Mouse (Mus musculus): ENCODE data around the gene Mrps35. TPM values are rescaled to one million over a fixed set of nuclear protein-coding genes. Genes with fewer than 3 reads are reported as not detected.

The Mrps35 gene
- polyA plus RNA-seq, 1 experiment: 7.7 TPM

GRCm38 (mm10) chr6:147017906-147018305 lies 24.7 kb upstream of the Mrps35 start:
- peaks cover 17% of the 10 kb centered on the region for H3K36me3 ChIP-seq (ENCODE audit: control insufficient read depth, insufficient read depth, low read length)
- no peak overlapping the region for H3K4me3 ChIP-seq (ENCODE audit: low read depth, low read length)
- H3K27me3 ChIP-seq (ENCODE audit: control insufficient read depth, insufficient read depth, low read length): no peaks in the 10 kb centered on the region
- H3K4me1 ChIP-seq (ENCODE audit: control insufficient read depth, insufficient read depth, insufficient read length, low read length): 0 out of 2 replicates have a peak, but pooled peaks cover 2% of the 10 kb centered on the region
- H3K27ac ChIP-seq (ENCODE audit: insufficient read depth, low read depth, low read length): no peak overlapping the region
- TF ChIP-seq CTCF (IDR thresholded peaks at IDR 0.05; ENCODE audit: extremely low read depth, insufficient read length, insufficient replicate concordance, low read depth, low read length) (no peak), POLR2A (IDR thresholded peaks at IDR 0.05; ENCODE audit: low read depth, low read length) (no peak)
- 80% methylated on average over 4 of the region's 4 CpGs for WGBS

GRCm38 (mm10) chr6:147018364-147018763 lies 24.2 kb upstream of the Mrps35 start:
- no peak overlapping the region for H3K27ac ChIP-seq (ENCODE audit: insufficient read depth, low read depth, low read length)
- H3K4me1 ChIP-seq (ENCODE audit: control insufficient read depth, insufficient read depth, insufficient read length, low read length): 0 out of 2 replicates have a peak, but pooled peaks cover 2% of the 10 kb centered on the region
- TF ChIP-seq CTCF (IDR thresholded peaks at IDR 0.05; ENCODE audit: extremely low read depth, insufficient read length, insufficient replicate concordance, low read depth, low read length) (no peak), POLR2A (IDR thresholded peaks at IDR 0.05; ENCODE audit: low read depth, low read length) (no peak)
- H3K36me3 ChIP-seq (ENCODE audit: control insufficient read depth, insufficient read depth, low read length): peaks cover 17% of the 10 kb centered on the region
- H3K27me3 ChIP-seq (ENCODE audit: control insufficient read depth, insufficient read depth, low read length): no peaks in the 10 kb centered on the region
- no peak overlapping the region for H3K4me3 ChIP-seq (ENCODE audit: low read depth, low read length)
- 92% methylated on average over 5 of the region's 5 CpGs for WGBS

- WGBS: 97% methylated on average over 5 of the region's 5 CpGs
- Histone ChIP-seq H3K27ac (ENCODE audit: insufficient read depth, low read depth, low read length) (no peak overlapping the region), H3K4me1 (ENCODE audit: control insufficient read depth, insufficient read depth, insufficient read length, low read length) (0 out of 2 replicates have a peak, but pooled peaks cover 2% of the 10 kb centered on the region), H3K27me3 (ENCODE audit: control insufficient read depth, insufficient read depth, low read length) (no peaks in the 10 kb centered on the region), H3K4me3 (ENCODE audit: low read depth, low read length) (no peak overlapping the region), H3K36me3 (ENCODE audit: control insufficient read depth, insufficient read depth, low read length) (peaks cover 19% of the 10 kb centered on the region)
- TF ChIP-seq POLR2A (IDR thresholded peaks at IDR 0.05; ENCODE audit: low read depth, low read length): no peak
- TF ChIP-seq CTCF (IDR thresholded peaks at IDR 0.05; ENCODE audit: extremely low read depth, insufficient read length, insufficient replicate concordance, low read depth, low read length): no peak
These were observed 21.4 kb upstream of the Mrps35 start for GRCm38 (mm10) chr6:147021181-147021580.

GRCm38 (mm10) chr6:147022375-147023132 lies 20.0 kb upstream of the Mrps35 start:
- TF ChIP-seq CTCF (IDR thresholded peaks at IDR 0.05; ENCODE audit: extremely low read depth, insufficient read length, insufficient replicate concordance, low read depth, low read length) (no peak), POLR2A (IDR thresholded peaks at IDR 0.05; ENCODE audit: low read depth, low read length) (no peak)
- Histone ChIP-seq H3K4me3 (ENCODE audit: low read depth, low read length) (no peak overlapping the region), H3K4me1 (ENCODE audit: control insufficient read depth, insufficient read depth, insufficient read length, low read length) (0 out of 2 replicates have a peak, but pooled peaks cover 2% of the 10 kb centered on the region), H3K27me3 (ENCODE audit: control insufficient read depth, insufficient read depth, low read length) (no peaks in the 10 kb centered on the region), H3K36me3 (ENCODE audit: control insufficient read depth, insufficient read depth, low read length) (peaks cover 21% of the 10 kb centered on the region), H3K27ac (ENCODE audit: insufficient read depth, low read depth, low read length) (no peak overlapping the region)
- WGBS: 91% methylated on average over 16 of the region's 16 CpGs

GRCm38 (mm10) chr6:147023133-147023395 lies 19.5 kb upstream of the Mrps35 start:
- Histone ChIP-seq H3K4me3 (ENCODE audit: low read depth, low read length) (no peak overlapping the region), H3K4me1 (ENCODE audit: control insufficient read depth, insufficient read depth, insufficient read length, low read length) (0 out of 2 replicates have a peak, but pooled peaks cover 2% of the 10 kb centered on the region), H3K27me3 (ENCODE audit: control insufficient read depth, insufficient read depth, low read length) (no peaks in the 10 kb centered on the region), H3K36me3 (ENCODE audit: control insufficient read depth, insufficient read depth, low read length) (peaks cover 23% of the 10 kb centered on the region), H3K27ac (ENCODE audit: insufficient read depth, low read depth, low read length) (no peak overlapping the region)
- 89% methylated on average over 2 of the region's 2 CpGs for WGBS
- TF ChIP-seq CTCF (IDR thresholded peaks at IDR 0.05; ENCODE audit: extremely low read depth, insufficient read length, insufficient replicate concordance, low read depth, low read length): no peak
- no peak for TF ChIP-seq POLR2A (IDR thresholded peaks at IDR 0.05; ENCODE audit: low read depth, low read length)

GRCm38 (mm10) chr6:147023568-147023967 lies 19.0 kb upstream of the Mrps35 start:
- Histone ChIP-seq H3K36me3 (ENCODE audit: control insufficient read depth, insufficient read depth, low read length) (peaks cover 23% of the 10 kb centered on the region), H3K27ac (ENCODE audit: insufficient read depth, low read depth, low read length) (no peak overlapping the region), H3K27me3 (ENCODE audit: control insufficient read depth, insufficient read depth, low read length) (no peaks in the 10 kb centered on the region), H3K4me3 (ENCODE audit: low read depth, low read length) (no peak overlapping the region), H3K4me1 (ENCODE audit: control insufficient read depth, insufficient read depth, insufficient read length, low read length) (0 out of 2 replicates have a peak, but pooled peaks cover 2% of the 10 kb centered on the region)
- no peak for TF ChIP-seq POLR2A (IDR thresholded peaks at IDR 0.05; ENCODE audit: low read depth, low read length)
- no peak for TF ChIP-seq CTCF (IDR thresholded peaks at IDR 0.05; ENCODE audit: extremely low read depth, insufficient read length, insufficient replicate concordance, low read depth, low read length)

- Histone ChIP-seq H3K4me1 (ENCODE audit: control insufficient read depth, insufficient read depth, insufficient read length, low read length) (no peaks in the 10 kb centered on the region), H3K4me3 (ENCODE audit: low read depth, low read length) (no peak overlapping the region), H3K27me3 (ENCODE audit: control insufficient read depth, insufficient read depth, low read length) (no peaks in the 10 kb centered on the region), H3K36me3 (ENCODE audit: control insufficient read depth, insufficient read depth, low read length) (peaks cover 21% of the 10 kb centered on the region), H3K27ac (ENCODE audit: insufficient read depth, low read depth, low read length) (no peak overlapping the region)
- 38% methylated on average over 3 of the region's 3 CpGs for WGBS
- TF ChIP-seq POLR2A (IDR thresholded peaks at IDR 0.05; ENCODE audit: low read depth, low read length) (no peak), CTCF (IDR thresholded peaks at IDR 0.05; ENCODE audit: extremely low read depth, insufficient read length, insufficient replicate concordance, low read depth, low read length) (no peak)
These were observed 17.8 kb upstream of the Mrps35 start for GRCm38 (mm10) chr6:147024761-147025160.

All from small intestine, adult 2 months (tissue).